Mouse (Mus musculus) 3134 (cell line): ENCODE measurements at regions not wholly inside any gene's neighbourhood (a gene's known extent, or its start where the extent isn't known, plus 50 kb on each side); places are given as distances from the start of the nearest gene placed in this dataset.
A peak's percentile ranks its signal among the peaks of the same experiment; 100 is the strongest.

Experiments
- DNase-seq: peaks from one replicate; pipeline ENCODE4 v3.0.0-alpha.2; 2011; ENCODE audit warnings: low spot score; ENCODE audit not compliant: insufficient read length; ENCODE audit errors: extremely low read depth

- no peak for DNase-seq
These were observed 124.1 kb downstream of the Edn3 start for GRCm38 (mm10) chr2:174884232-174885225.

DNA sequence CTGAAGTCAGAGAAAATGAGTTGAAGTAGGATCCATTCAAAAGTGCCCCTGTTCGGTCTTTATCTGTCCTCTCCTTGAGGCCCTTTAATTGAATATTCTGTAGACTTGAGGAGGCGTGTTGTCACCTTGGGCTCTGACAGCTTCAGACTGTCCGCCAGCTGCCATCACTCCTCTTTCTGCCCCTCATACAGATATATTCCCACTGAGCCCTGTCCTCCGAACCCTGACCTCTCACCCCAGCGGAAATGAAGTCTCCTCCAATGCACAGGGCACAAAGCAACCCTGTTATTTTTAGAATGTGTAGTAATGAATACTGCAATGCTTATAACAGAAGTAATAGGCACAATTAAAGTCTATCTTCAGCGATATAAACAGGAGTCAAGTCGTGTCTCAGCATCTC lies 117.4 kb upstream of the Gm14444 start:
- no peak for DNase-seq

- no peak for DNase-seq
These were observed 112.6 kb upstream of the Gm14444 start for GRCm38 (mm10) chr2:174897424-174897823.

- no peak for DNase-seq
These were observed 109.9 kb upstream of the Gm14444 start for GRCm38 (mm10) chr2:174899940-174900670.

GRCm38 (mm10) chr2:174900671-174900991 lies 109.4 kb upstream of the Gm14444 start:
- DNase-seq: no peak

DNA sequence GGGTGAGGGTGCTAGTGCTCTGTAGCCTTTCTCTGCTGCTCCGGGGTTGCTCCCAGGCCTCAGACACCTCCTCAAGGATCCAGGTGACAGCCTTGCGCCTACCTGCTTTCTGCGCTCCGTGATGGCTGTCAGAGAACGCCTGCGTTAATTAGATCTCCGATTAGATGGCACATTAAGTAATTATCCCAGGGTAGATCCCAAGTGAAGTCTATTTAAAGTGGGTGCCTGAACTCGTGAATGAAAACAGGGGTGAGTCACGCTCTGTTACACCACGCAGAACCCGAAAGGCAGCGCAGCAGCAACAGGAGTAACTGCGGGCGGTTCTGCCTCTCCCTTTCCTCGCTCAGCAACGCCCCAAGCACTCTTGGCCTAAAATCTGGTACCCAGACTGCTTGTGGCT lies 108.2 kb upstream of the Gm14444 start:
- DNase-seq: no peak

DNA sequence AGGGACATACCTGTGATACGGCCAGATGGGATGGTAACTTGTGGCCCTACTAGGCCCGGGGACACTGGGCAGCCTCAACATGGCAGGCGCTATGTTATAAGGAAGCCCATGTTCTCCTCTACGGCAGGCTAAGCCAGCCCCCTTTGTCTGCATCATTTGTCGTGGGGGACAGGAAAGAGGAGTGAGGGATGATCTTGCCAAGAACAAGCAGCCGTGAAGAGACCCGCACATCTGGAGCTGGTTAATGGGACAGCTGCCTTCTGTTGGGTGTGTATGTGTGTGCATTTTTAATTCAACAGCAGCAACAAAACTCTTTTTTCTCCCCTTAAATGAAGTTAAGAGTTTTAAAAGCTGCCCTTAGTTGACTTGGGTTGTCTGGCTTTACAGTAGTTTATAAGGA lies 106.4 kb upstream of the Gm14444 start:
- no peak for DNase-seq

- DNase-seq: no peak
These were observed 104.0 kb upstream of the Gm14444 start for GRCm38 (mm10) chr2:174905865-174906639.

- DNase-seq: no peak
These were observed 92.7 kb upstream of the Gm14444 start for GRCm38 (mm10) chr2:174917146-174917905.

- DNase-seq: no peak
These were observed 92.1 kb upstream of the Gm14444 start for GRCm38 (mm10) chr2:174917975-174918374.

DNA sequence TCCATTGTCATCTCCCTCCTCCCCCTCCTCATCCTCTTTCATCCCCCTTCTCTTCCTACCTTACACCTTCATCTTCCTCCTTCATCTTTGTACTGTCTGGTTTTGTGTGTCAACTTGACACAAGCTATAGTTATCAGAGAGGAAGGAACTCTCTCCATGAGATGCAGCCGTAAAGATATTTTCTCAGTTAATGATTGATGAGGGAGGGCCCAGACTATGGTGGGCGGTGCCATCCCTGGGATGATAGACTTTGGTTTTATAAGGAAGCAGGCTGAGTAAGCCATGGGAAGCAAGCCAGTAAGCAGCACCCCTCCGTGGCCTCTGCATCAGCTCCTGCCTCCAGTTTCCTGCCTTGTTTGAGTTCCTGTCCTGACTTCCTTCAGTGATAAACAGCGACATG lies 87.8 kb upstream of the Gm14444 start:
- no peak for DNase-seq

DNA sequence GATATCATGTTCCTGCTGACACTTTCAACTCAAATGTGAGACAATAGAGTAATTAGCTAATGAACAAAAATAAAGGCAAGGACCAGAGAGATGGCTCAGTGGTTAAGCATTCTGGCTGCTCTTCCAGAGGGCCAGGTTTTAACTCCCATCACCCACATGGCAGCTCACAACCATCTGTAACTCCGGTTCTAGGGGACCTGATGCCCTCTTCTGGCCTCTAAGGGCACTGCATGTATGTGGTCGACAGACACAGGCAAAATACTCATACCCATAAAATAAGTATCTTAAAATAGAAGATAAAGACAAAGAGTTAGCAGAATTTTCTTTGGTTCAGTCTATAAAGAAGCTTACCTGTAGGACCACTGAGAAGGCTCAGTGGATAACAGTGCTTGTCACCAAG lies 80.3 kb upstream of the Gm14444 start:
- no peak for DNase-seq

DNA sequence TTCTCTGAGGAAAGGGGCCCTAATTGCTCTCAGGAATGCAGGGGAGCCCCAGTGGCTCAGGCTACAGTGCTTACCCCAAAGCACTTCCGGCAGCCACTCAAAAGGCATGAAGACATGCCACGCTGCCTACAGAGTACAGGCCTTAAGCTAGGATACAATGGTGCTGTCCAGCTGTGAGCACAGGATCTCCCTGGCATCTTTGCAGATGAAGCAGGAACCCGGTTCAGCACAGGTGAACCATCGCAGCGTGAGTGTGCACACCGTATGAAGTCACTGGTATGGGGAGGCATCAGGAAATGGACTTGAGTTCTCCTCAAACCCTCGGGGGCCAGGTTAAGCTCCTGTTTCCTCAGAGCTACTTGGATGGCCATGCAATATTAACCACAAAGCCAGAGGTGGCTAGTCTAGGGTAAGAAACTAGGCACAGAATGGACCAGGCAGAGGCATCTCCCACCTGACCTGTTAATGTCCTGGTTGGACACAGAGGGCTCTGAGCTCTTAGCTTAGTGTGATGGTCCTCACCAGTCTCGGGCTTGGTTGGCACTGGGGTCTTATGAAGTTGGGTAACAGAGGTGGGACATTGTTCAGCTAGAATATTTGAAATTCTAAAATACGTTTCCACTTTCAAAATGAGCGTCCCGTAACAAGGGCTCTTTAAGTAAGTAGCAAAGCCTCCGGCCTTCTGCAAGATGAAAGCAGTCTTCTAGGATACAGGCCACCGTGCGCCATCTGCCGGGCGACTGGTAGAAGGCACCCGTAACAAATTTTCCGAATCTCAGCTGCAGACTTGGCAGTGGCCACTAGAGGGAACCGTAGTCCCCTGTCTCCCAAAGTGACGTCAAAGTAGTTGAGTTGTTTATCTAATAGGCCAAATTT lies 77.7 kb upstream of the Gm14444 start:
- DNase-seq: peak; percentile 59

DNA sequence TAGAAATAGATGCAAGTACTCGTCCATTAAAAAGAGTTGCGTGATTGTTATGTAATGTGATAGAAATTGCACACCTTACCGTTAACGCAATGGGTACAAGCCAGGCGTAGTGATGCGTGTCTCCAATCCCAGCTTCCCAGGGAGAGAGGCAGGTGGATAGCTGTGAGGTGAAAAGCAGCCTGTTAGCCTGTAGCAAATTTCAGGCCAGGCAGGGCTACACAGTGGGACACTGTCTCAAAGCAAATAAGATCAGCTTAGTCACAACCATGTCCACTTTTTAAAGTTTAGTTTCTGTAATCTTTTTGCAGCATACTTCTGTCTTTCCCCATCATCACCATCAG lies 77.1 kb upstream of the Gm14444 start:
- no peak for DNase-seq

GRCm38 (mm10) chr2:174936665-174937064 lies 73.4 kb upstream of the Gm14444 start:
- no peak for DNase-seq

- DNase-seq: no peak
These were observed 72.1 kb upstream of the Gm14444 start for GRCm38 (mm10) chr2:174937930-174938329.

DNA sequence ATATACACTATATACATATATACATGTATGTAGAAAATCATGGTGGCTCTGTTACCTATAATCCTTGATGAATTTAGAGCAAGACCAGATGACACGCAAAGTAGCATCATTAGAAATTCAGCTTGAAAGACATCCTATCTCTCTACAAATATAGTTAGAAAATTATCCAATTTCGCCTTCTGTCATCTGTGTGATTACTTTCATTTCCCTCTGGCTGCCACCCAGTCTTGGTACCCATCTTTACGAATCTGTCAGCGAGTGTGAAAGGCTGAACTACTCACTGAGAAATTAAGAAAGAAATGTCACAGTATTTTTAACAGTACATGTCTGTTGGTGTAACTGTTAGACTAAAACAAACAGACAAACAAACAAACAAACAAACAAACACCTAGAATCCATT lies 67.8 kb upstream of the Gm14444 start:
- no peak for DNase-seq

- no peak for DNase-seq
These were observed 61.9 kb upstream of the Gm14444 start for GRCm38 (mm10) chr2:174948106-174948505.
